Mouse (Mus musculus) liver, embryonic 14 days (tissue): Measurements from ENCODE around the gene Rad51c. TPM values are rescaled to one million over a fixed set of nuclear protein-coding genes. Genes with fewer than 3 reads are reported as not detected.

Source experiments
- polyA plus RNA-seq: library from polyadenylated mRNA; depleted of rRNA; stranded (reverse); fragments of >200 nt; gene quantifications from 2 replicates; pipeline ENCODE4 v1.2.3, GENCODE M21; 2012; rRNA removed

Rad51c gene
- 4.2 TPM in 2 replicates for polyA plus RNA-seq

DNA sequence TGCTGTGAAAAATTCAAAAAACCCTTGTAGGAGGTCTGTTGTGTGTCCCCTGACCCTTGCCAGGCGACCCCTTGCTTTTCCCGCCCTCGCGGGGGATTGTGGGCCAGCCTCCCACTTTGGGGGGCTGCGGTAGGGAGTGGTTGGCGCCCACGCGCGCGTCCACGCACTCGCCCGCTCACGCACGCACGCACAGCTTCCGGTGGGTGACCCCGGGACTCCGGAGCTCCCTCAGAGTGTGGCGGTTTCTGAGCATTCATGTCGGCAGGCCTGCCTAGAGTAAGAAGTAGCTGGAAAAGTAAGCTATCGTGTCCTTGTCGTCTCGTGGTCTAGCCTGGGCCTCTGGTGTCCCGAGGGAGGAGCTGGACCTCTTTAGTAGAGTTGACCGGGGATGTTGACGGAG lies at the start of gene Rad51c, which contains the start of gene Tex14:
Gene Rad51c, minus strand, starts transcription at position 79 of the 400 bp plus-strand sequence.
Gene Tex14, plus strand, starts transcription at position 190 of the 400 bp plus-strand sequence.

DNA sequence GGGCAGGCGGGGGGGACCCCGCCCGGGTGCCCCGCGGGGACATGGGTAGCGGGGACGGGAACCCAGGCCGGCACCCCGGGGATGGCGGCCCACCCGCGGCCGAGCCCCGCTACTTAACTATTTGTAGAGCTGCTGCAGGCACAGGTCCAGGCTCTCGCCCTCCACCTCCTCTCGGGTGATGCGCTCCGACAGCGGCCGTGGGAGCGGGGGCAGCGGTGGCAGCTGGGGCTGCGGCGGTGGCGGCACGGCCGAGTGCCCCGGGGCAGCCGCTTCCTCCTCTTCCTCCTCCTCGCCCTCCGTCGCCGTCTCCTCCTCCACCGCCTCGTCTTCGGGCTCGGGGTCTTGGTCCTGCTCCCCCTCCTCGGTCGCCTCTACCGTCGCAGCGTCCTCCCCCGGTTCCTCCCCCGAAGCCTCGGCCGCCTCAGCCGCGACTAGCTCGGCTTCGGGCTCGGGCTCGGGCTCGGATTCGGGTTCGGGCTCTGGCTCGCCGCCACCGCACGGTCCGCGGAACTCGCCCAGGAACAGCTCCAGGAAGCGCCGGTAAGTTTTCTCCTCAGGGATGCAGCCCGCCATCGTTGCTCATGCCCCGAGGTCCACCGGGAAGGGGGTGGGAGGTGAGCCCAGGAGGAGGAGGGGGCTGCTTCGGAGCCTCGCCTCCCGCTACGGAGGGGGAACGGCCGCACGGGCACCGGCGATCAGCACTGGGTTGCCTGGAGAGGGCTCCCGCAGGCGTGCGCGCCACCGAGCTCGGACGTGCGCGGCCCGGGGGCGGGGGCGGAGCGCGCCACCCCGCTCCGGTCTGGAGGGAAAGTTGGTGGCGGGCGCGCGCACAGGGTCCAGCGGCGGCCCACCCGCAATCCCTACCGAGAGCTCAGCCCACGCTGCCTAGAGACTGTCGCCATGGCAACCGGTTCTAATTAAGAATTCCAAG lies 46.2 kb downstream of the Rad51c start, which contains the start of gene Ppm1e:
Gene Ppm1e, minus strand, starts transcription at position 693 of the 931 bp plus-strand sequence.

Other genes starting within 250 kb of the Rad51c start
- gene Ppm1e, start 45.9 kb downstream of the Rad51c start, polyA plus RNA-seq, result 2.1 and 2.2 TPM in 2 replicates
- gene Tex14, start 111 bp upstream of the Rad51c start, polyA plus RNA-seq, result 0.12 and 0.20 TPM in 2 replicates
- not detected in 2 replicates for gene Gm11492, start 161.7 kb upstream of the Rad51c start, polyA plus RNA-seq
- 7.6 and 8.3 TPM in 2 replicates for gene Sept4, start 163.9 kb upstream of the Rad51c start, polyA plus RNA-seq
- gene Mtmr4, start 187.2 kb upstream of the Rad51c start, polyA plus RNA-seq, result 6.2 and 6.8 TPM in 2 replicates
- 0.02 TPM in 2 replicates for gene Hsf5, start 212.2 kb upstream of the Rad51c start, polyA plus RNA-seq